Mouse (Mus musculus) heart, postnatal 25 days (tissue): ENCODE measurements around the gene Got1. TPM values are rescaled to one million over a fixed set of nuclear protein-coding genes. Genes with fewer than 3 reads are reported as not detected.
A peak's percentile ranks its signal among the peaks of the same experiment; 100 is the strongest.

Experiments
- DNase-seq: peaks from one replicate; pipeline ENCODE4 v3.0.0; 2022; ENCODE audit warnings: low spot score
- intact Hi-C: fragments of 180-260 bp; cut with DNase I; formaldehyde crosslinking; loops from one replicate; pipeline ENCODE4 v1.15.1; 2025
- total RNA-seq, 2 experiments: library from RNA; stranded (reverse); gene quantifications; 2 replicates each; pipeline ENCODE4 v1.2.3; 2021

The Got1 gene
- total RNA-seq, result 1,000 to 10,000 TPM in 1 of 2 experiments, 100 to 1,000 TPM in 1; 915 to 1,100 TPM

DNA sequence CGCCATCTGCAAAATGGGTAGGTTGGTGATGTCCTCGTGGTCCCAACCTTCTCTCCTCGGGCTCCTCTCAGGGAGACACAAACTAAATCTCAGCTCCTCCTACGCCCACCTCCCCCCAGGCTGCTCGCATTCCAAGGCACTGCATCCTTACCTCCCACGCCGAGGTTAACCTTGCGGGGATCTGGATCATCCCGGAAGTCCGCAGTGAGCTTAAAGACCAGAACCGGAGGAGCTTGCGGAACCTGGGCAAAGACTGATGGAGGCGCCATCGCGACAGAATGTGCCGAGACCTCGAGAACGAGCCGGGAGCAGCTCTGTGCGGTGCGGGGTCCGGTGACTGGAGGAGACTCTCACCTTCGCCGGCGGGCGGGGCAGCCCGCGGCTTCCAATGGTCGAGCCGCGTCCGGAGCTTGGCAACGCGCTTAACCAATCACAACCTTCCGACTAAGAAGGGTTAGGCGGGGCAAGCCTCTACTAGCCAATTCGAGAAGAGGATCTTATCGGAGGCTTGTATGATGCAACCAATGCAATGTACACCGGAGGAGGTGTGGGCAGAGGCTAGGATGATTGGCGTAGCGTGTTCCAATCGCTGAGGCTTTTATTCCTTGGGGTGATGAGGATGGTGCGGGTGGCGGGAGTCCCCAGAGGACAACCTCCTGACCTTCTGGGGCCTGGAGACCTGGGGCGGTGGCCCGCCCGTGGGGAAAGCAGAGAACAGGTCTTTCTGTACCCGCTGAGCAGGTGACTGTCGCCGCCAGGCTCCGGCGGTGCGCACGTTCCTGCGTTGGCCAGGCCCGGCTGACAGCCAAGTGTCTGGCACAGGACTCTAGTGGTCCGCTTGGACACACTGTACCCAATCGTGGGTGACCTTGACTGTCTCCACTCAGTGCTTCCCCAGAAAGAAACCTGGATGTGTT lies at the start of gene Got1:
TSS of gene Got1 (minus strand) at position 419 of the 917 bp plus-strand sequence.
- intact Hi-C loops, result no loop called here
- DNase-seq, result peak; percentile 93

DNA sequence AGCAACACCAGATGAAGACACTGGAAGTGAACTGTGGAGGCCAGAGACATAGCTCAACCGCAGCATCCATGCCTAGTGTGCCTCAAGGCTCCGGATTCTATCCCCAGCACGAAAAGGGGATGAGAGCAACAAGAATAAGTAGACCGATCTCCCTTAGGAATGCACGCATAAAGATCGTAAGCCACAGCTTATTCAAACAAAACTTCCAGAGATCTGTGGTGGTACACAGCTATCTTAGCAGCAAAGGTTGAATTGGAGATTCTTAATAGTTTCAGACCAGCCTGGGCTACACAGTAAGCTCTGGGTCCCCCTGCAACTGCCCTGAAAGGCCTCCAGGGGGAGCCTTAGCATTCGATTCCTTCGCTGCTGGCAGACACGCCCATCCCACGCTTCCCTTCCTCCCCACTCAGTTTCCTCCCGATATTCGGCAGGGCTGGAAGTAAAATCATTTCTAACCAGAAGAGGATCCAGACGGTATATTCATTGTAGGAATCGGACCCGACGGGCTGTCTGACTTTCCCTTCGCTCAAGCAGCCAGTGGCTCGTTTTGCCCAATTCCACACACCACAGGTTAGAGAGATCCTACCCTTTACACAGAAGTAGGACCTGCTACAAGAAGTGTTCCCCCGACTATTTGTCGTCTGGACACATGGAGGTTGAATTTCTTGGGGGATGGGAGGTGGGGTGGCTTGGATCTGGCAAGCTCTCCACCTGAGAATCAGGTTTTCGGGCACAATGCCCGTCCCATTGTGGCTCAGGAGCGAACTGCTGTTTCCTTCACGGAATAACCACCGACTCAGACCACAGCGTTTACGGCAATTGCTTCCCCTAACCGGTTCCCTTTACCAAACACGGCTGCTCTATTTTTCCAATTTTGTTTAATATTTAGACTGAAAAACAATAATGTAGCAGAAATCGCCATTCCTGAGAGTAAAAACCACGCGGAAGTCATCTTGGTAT lies 46.7 kb upstream of the Got1 start:
- intact Hi-C loops, result loop anchor here (2.0 to 5.0 kb wide), 3 partner anchors 39 to 84 kb away; partner anchors contain the start of gene Nkx2-3
- DNase-seq, result peak; percentile 42

DNA sequence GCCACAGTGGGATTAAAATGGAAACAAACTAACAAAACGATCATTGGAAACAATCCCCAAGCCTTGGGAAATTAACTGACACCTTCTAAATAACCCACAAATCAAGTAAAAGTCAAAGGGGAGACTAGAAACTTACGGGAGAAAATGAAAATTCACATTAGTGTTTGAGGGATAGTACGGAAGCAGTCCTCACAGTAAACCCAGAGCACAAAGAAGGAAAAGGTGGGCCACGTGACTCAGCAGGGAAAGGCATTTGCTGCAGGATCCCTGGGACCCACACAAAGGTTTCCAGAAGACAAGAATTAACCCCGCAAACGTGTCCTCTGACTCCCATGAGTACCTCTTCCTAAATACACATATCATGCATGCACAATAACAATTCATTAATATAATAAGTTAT lies 44.7 kb upstream of the Got1 start:
- intact Hi-C loops, result no loop called here
- DNase-seq, result no peak

DNA sequence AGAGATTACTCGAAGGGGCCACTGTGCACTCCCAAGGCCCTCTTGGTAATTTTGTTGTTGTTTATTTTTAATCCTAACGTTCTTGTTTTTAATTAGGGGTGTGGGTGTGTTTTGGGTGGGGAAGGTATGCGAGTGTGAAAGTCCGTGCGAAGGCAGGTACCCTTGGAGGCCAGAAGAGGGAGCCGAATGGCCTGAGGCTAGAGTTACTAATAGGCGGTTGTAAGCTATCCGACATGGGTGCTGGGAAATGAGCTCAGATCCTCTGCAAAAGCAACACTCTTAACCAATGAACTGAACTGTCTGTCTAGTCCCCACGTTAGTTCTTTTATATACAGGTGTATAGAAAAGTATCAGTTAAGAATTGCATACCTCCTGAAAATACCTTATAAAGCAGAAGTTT lies 43.9 kb upstream of the Got1 start:
- intact Hi-C loops, result no loop called here
- no peak for DNase-seq

DNA sequence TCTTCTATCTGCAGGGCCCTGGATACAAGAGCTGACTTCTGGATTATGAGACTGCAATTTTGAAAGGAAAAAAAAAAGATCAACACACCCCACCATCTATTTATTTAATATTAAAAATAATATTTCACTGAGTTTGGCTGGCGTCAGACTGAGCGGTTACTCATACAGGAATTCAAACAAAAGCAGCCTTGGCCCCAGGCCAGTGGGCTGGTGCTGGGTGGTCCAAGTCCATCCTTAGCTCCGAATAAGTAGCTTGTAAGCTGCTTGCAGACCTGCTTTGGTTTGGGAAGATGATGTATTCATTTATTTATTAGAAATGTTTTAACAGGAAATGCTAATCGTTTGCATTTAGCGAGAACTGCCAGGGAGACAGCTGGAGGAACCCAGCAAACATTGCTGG lies 38.8 kb upstream of the Got1 start:
- intact Hi-C loops, result no loop called here
- DNase-seq, result no peak

DNA sequence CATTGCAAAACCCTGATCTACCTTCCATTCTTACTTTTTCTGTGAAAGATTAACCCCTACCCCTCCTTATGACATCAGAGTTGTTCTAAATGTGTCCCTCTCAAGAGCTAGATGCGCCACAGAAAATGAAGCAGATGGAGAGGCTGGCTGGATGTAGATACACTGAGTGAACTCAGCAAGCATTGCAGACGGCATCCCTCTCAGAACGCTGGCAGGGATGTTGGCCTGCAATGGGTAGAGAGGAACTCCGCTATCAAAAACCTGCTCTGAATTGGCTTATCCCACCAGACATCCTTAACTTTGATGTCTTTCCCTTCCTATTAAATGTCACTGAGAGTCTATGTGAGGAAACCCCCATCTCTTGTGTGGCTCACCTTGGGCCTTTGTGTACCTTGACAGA lies 37.4 kb upstream of the Got1 start:
- no peak for DNase-seq
- intact Hi-C loops, result no loop called here

DNA sequence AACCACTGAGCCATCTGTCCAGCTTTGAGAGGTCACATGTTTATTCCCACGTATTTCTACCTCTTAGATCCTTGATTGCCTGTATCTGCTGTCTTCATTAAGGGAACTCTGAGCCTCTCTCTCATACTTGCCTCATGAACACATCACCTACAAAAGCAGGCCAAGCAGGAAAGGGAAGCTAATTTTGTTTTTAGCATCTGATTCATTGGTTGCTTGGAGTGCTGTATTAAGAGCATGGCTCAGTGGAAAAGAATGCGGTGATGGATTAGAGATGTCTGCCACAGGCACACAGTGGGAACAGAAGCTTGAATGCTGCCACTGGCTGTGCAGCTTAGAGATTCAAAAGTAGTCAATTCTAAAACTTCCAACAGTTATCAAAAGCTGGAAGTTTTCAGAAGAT lies 35.8 kb upstream of the Got1 start:
- intact Hi-C loops, result no loop called here
- DNase-seq, result no peak

DNA sequence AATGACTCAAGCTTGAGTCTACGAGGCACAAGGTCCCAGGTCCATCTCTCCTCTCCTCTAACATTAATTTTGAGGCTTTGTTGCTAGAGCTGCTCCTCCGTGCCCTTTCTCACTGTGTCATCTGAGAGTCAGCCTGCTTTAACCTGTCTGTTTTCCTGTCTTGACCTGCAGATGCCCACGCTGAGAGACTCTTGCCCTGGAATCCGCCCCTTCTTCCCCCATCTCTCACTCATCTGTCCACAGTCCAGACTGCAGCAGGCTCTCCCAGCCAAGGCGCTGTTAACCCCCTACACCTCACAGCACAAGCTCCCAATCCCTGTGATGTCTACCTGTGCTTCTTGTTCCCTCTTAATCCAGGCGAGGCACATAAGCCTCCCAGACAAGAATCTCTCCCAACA lies 27.1 kb upstream of the Got1 start:
- intact Hi-C loops, result no loop called here
- DNase-seq, result no peak

DNA sequence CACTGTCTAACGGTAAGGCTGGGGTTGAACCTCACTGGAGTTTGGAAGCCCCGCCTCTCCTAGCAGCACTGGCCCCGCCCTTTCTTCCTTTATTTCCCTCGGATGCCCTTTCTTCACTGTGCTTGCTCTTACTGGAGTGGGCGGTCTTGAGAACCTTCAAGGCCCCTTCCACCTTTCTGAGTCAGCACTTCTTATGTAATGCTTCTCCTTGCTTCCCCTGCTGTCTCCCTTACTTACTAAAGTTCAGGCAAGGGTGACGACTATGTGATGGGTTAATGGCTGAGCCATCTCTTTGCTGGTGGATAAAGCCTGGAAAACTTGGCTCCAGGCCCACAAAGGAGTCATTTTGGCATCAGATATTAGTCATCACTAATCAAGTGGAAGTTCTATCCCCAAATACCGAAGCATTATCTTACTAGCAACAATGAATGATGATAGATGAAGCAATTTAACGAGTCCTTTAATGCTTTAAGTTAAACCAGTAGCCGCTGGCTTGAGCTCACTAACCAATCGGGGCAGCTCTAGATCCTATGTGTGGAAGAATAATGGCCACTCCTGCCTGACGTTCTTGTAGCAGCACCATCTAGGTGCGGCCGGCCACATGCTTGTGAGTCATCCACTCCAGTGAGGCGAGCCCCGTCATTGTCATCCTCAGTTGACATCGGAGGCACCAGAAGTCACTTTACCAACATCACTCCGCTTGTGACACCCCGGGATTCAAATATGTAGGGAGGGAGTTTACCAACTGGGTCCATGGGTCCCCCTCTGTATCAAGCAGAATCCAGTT lies 26.5 kb upstream of the Got1 start:
- intact Hi-C loops, result no loop called here

DNA sequence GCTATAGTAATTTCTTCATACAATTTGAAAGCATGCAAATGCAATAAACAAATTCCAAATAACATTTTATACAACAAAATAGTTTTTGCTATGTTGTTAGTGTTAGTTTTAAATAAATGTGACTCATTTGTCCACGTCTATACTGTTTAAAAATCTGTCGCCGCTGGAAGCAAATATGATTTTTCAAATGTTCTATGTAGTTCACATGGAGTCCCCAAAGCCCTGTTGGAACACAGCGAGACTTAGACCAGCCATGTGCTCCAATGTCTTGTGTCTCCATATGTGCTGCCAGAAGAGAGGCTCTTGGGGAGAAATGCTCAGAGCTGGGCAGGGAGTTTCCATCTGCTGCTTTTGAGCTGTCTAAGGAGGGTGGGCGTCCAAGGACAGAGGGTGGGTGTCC lies 23.7 kb upstream of the Got1 start:
- no peak for DNase-seq
- intact Hi-C loops, result no loop called here

More for the DNA sequence above, 26.5 kb upstream of the Got1 start:
- DNase-seq, result no peak

DNA sequence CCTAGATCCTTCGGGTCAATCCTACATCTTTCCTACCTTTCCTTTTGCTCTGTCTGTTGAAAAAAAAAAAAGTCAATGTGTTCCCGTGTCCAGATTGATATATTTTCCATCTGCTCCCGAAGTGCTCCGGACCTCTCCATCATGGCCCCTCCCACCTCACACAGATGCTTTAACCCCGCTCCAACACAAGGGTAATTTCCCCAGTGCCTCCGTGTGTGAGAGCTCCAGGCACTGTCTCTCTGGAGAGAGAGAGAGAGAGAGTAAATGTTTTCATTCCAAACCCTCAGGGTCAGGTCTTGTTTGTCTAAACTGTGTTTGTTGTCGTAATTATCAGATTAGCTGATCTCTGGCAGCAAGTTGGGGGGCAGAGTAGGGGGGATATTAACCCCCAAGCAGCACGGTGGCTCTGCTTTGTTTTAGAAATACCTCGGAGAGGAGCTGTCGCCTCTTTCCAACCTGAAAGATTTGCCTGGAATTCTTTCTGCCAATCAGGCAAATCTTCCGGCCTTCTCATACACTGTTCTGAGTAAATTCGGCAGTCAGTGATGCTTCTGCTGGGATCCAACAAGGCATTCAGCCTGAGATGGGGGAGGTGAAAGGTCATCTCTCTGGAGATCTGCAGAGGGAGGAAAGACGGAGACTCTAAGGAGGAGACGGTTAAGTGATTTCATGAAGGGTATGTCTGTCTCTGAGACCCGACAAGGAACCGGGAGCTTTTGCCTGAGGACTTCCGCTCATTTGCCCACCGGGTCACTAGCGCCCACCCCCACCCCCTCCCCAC lies 22.1 kb upstream of the Got1 start:
- intact Hi-C loops, result no loop called here
- no peak for DNase-seq

DNA sequence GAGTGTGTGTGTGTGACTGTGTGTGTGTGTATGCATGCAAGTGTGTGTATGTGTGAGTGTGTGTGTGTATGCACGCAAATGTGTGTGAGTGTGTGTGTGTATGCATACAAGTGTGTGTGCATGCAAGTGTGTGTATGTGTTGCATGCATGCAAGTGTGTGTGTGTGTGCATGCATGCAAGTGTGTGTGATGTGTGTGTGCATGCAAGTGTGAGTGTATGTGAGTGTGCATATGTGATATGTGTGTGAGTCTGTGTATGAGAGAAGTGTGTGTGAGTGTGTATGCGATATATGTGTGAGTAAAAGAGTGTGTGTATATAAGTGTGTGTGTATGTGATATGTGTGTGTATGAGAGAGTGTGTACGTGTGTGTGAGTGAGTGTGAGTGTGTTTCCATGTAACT lies 11.0 kb upstream of the Got1 start:
- DNase-seq, result no peak
- intact Hi-C loops, result loop anchor here (5.0 kb wide), 1 partner anchor 222 kb away; no protein-coding TSS in a partner anchor

DNA sequence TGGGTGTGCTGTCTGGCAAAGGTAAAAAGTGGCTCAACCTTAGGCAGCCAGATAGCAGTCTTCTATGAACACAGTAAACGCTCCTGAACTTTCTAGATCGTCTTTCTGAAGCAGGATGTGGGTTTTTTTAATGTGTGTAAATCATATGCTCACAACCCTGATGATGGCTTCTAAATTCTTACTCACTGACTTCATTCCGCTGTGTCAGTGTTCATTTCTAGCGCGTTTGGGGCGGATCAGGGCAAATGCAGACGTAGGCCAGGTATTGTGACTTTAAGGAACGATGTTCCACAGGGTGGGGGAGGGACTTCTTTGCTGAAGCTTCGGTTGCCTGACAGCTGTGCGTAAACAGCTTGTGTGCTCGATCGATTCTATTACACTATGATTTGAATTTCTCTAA lies 6.5 kb upstream of the Got1 start:
- intact Hi-C loops, result loop anchor here (2.0 to 5.0 kb wide), 3 partner anchors 41 to 128 kb away; no protein-coding TSS in a partner anchor
- no peak for DNase-seq

DNA sequence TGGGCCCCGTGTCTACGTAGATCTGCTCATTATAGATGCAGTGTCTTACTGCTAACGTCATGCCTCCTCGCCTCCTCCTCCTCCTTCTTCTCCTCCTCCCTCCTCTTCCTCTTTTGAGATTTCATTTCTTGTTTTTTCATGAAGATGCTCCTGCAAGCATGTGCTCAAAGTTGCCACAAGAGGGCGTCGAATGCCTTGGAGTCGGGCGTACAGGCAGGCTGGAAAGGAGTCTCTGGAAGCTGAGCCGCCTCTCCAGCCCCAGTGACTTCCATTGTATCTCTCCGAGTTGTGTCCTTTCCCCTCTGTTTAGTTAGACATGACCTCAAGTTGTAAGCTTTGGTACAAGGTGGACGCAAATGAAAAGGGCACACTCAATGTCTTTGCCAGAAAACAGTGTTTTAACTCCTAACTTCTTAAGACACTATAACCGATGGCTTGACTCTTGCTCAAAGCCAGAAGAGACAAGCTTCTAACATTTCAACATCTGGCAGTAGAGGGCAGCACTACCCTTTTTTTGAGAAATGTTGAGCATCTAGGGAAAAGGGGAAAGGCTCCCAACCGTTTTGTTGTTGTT lies 5.9 kb upstream of the Got1 start:
- peak; percentile 51 for DNase-seq
- intact Hi-C loops, result loop anchor here (2.0 to 5.0 kb wide), 3 partner anchors 42 to 129 kb away; no protein-coding TSS in a partner anchor

DNA sequence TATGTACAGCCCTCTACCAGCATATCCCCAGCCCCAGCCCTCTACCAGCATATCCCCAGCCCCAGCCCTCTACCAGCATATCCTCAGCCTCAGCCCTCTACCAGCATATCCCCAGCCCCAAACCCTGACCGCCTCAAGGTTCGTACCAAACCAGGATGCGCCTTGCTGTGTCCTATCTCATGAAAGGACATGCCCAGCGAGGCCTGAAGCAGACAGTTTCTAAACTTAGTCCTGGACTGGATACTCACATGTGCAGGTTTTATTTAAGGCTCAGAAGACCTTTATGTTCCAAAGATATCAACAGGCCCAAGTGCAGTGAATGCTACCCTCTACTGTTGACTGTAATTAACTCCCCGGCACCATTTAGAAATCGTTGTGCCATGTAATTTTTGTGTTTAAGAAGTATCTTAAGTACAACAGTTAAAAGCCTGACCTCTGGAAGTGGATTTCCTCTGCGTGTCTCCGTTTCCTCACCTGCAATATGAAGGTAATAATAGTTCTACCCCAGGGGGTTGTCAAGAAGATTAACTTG lies 3.7 kb upstream of the Got1 start:
- no peak for DNase-seq
- intact Hi-C loops, result loop anchor here (1.0 kb wide), 1 partner anchor 31 kb away; no protein-coding TSS in a partner anchor

DNA sequence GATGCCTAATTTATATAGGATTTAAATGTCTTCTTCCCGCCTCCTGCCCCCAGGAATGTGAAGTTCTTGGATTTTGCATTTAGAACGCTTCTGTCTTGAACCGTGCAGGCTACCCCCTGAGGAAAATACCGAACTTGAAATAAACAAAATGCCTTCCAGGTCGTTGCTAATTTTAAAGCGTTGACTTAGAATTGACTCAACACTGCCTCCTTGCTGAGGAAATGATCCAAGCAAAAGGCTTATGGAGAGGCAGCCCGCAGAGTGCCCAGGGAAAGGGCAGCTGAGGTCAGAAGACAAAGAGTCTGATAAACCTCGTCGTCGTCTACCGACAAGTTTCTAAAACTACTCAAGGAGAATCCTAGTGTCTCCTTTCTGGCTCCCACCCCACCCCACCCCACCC lies 2.7 kb upstream of the Got1 start:
- DNase-seq, result no peak
- intact Hi-C loops, result no loop called here

DNA sequence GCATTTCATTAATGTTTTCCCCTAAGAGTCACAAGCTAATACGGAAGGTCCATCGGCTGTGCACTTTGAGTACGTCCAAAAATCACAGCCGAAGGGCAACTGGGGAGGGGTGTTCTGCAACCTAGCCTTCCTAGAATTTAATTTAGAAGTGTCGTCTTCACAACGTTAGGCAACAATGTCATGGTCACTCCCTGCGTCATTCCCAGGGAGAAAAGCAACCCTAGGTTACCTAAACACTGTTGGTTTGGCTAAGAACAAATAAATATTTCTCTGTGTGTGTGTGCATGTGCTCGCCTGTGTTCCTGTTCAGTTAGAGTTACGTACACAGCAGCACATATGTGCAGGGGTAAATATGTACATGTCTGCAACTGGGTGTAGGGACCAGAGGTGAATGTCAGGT lies 1.6 kb upstream of the Got1 start:
- no peak for DNase-seq
- intact Hi-C loops, result no loop called here

DNA sequence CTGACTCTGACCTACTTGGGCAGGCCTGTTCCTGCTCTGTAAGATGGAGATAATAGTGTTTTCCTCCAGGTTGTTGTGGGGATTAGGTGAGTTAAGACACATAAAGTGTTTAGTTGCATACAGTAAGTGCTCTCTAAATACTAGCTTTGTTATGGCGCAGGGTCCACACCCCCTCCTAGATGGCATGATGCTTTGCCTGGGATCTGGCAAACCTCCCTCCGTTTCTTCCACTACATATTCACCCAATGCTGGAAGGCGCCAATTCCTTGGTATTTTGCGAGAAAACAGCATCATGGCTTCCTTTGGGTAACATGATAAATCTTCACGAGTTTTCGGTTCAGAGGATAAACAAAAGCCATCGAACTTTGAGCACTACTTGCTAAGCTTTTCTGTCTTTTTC lies 1.2 kb upstream of the Got1 start:
- intact Hi-C loops, result no loop called here
- DNase-seq, result no peak
